Mouse (Mus musculus) kidney, embryonic 15.5 days (tissue): ENCODE measurements around the gene 4833427G06Rik. TPM values are rescaled to one million over a fixed set of nuclear protein-coding genes. Genes with fewer than 3 reads are reported as not detected.

Source experiments
- ATAC-seq: fragments of 200-750 bp; cut with Nextera tagmentation; replicated peaks from 2 replicates; pipeline ENCODE4 v1.8.0; 2017; ENCODE audit warnings: moderate TSS enrichment; ENCODE audit not compliant: low FRiP score
- H3K27ac ChIP-seq: fragments of 300-500 bp; sonication (generic); 2 replicates; pipeline ENCODE4 v1.5.1; 2015; ENCODE audit warnings: mild to moderate bottlenecking, inconsistent platforms
- H3K27me3 ChIP-seq: fragments of 300-500 bp; sonication (generic); 2 replicates; pipeline ENCODE4 v1.6.1; 2015; ENCODE audit warnings: inconsistent platforms
- H3K36me3 ChIP-seq: fragments of 300-500 bp; sonication (generic); 2 replicates; pipeline ENCODE4 v1.6.1; 2015; ENCODE audit warnings: inconsistent platforms
- H3K4me1 ChIP-seq: fragments of 300-500 bp; sonication (generic); 2 replicates; pipeline ENCODE4 v1.6.1; 2015; ENCODE audit warnings: inconsistent platforms
- H3K4me2 ChIP-seq: fragments of 300-500 bp; sonication (generic); 2 replicates; pipeline ENCODE4 v1.6.1; 2015; ENCODE audit warnings: moderate library complexity, mild to moderate bottlenecking, inconsistent platforms
- H3K4me3 ChIP-seq: fragments of 300-500 bp; sonication (generic); replicated peaks from 2 replicates; pipeline ENCODE4 v1.5.1; 2015; ENCODE audit warnings: mild to moderate bottlenecking, inconsistent platforms
- H3K9ac ChIP-seq: fragments of 300-500 bp; sonication (generic); 2 replicates; pipeline ENCODE4 v1.6.1; 2015; ENCODE audit warnings: mild to moderate bottlenecking, inconsistent platforms
- H3K9me3 ChIP-seq: fragments of 300-500 bp; sonication (generic); replicated peaks from 2 replicates; pipeline ENCODE4 v1.6.1; 2016; ENCODE audit warnings: inconsistent platforms
- WGBS: fragments of 180-500 bp; shearing (Covaris S2); methylation state at CpG from one replicate; pipeline ENCODE4 v1.1.7; 2015; ENCODE audit warnings: mixed read lengths; 5-methylcytosine and 5-hydroxymethylcytosine counted together
- polyA plus RNA-seq: library from polyadenylated mRNA; unstranded; fragments of >200 nt; fragmentation: Nextera tagmentation; extraction: Ambion mirVana; gene quantifications from 2 replicates; pipeline ENCODE4 v1.2.1, GENCODE M21; 2015

The 4833427G06Rik gene
- polyA plus RNA-seq, 1 experiment from 2014 or later = not detected

GRCm38 (mm10) chr9:51105751-51106150 is 3.9 kb upstream of the 4833427G06Rik start:
- H3K9ac ChIP-seq = no peak overlapping the region
- peaks cover 25% of the 10 kb centered on the region for H3K4me1 ChIP-seq
- H3K27me3 ChIP-seq = 0 out of 2 replicates have a peak, but pooled peaks cover 8% of the 10 kb centered on the region
- no peak overlapping the region for H3K4me2 ChIP-seq
- no peak overlapping the region for H3K4me3 ChIP-seq
- H3K9me3 ChIP-seq = no peaks in the 10 kb centered on the region
- ATAC-seq = no peak
- no peak overlapping the region for H3K27ac ChIP-seq
- H3K36me3 ChIP-seq = no peaks in the 10 kb centered on the region
- WGBS = 72% methylated on average over 2 of the region's 2 CpGs

GRCm38 (mm10) chr9:51103808-51104514 is 2.1 kb upstream of the 4833427G06Rik start:
- peaks cover 25% of the 10 kb centered on the region for H3K4me1 ChIP-seq
- 10% methylated on average over 30 of the region's 30 CpGs for WGBS
- H3K4me2 ChIP-seq = peak overlapping the region; percentile 100
- peak overlapping the region; percentile 55 for H3K9ac ChIP-seq
- H3K27ac ChIP-seq = peak overlapping the region; percentile 41; the same call in 1 of the 2 replicates
- peak overlapping the region; percentile 62 for H3K4me3 ChIP-seq
- peaks cover 14% of the 10 kb centered on the region; the same call in 1 of the 2 replicates for H3K27me3 ChIP-seq
- peak; percentile 86 for ATAC-seq
- H3K36me3 ChIP-seq = no peaks in the 10 kb centered on the region
- no peaks in the 10 kb centered on the region for H3K9me3 ChIP-seq

DNA sequence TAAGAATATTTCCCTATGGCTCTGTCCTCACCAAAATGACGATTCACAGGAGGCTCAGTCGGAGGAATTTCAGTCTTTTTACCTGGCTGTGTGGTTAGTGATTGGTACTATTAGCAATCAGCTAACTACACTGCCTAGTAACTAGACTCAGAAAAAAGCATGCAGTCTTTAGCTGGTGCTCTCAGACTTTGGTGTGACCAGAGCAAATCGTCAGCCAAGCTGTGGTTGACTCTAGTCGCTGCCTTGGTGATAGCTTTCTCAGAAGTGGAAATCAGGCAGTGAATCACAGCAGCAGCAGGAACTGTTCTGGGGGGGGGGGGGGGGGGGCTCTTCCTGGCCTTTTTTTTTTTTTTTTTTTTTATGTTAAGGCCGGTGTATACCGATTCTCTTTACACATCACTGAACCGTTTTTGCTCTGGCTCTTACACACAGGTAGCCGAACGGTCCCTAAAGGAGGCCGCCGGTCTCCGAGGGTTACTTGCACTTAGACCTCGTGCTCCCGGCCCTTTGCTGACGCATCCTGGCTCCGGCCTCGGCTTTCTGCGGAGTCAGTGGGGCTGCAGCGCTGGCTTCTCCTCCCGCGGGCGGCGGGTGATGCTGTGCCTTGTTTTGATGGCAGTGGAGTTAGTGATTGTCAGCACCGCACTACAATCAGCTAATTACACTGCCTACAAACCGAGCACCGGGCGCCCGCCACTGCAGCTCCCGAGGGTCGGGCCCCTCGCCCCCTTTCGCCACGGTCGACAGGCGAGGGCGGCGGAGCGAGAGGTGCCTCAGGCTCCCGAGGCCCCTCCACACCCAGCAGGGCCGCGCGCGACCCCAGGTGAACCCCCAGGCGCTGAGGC is 1.3 kb upstream of the 4833427G06Rik start:
- peaks cover 14% of the 10 kb centered on the region; the same call in 1 of the 2 replicates for H3K27me3 ChIP-seq
- peak overlapping the region; percentile 55 for H3K9ac ChIP-seq
- H3K4me2 ChIP-seq = peak overlapping the region; percentile 100
- H3K9me3 ChIP-seq = no peaks in the 10 kb centered on the region
- no peaks in the 10 kb centered on the region for H3K36me3 ChIP-seq
- peaks cover 25% of the 10 kb centered on the region for H3K4me1 ChIP-seq
- peak overlapping the region; percentile 41; the same call in 1 of the 2 replicates for H3K27ac ChIP-seq
- H3K4me3 ChIP-seq = peak overlapping the region; percentile 62
- WGBS = 2% methylated on average over 44 of the region's 44 CpGs
- ATAC-seq = peak; percentile 72

GRCm38 (mm10) chr9:51096306-51096705 is 5.6 kb downstream of the 4833427G06Rik start:
- H3K4me1 ChIP-seq = peaks cover under 1% of the 10 kb centered on the region; the same call in 1 of the 2 replicates
- WGBS = 48% methylated on average over 2 of the region's 2 CpGs
- H3K27ac ChIP-seq = no peak overlapping the region
- no peak for ATAC-seq
- H3K9me3 ChIP-seq = no peaks in the 10 kb centered on the region
- H3K4me3 ChIP-seq = no peak overlapping the region
- H3K36me3 ChIP-seq = no peaks in the 10 kb centered on the region
- H3K27me3 ChIP-seq = peaks cover 5% of the 10 kb centered on the region; the same call in 1 of the 2 replicates
- H3K9ac ChIP-seq = no peak overlapping the region
- H3K4me2 ChIP-seq = no peak overlapping the region

GRCm38 (mm10) chr9:51093697-51094096 is 8.2 kb downstream of the 4833427G06Rik start:
- H3K27ac ChIP-seq = no peak overlapping the region
- no peaks in the 10 kb centered on the region for H3K36me3 ChIP-seq
- no peak overlapping the region for H3K9ac ChIP-seq
- WGBS = 77% methylated on average over 5 of the region's 5 CpGs
- H3K9me3 ChIP-seq = no peaks in the 10 kb centered on the region
- no peaks in the 10 kb centered on the region for H3K27me3 ChIP-seq
- no peaks in the 10 kb centered on the region for H3K4me1 ChIP-seq
- no peak overlapping the region for H3K4me3 ChIP-seq
- H3K4me2 ChIP-seq = no peak overlapping the region
- ATAC-seq = no peak

DNA sequence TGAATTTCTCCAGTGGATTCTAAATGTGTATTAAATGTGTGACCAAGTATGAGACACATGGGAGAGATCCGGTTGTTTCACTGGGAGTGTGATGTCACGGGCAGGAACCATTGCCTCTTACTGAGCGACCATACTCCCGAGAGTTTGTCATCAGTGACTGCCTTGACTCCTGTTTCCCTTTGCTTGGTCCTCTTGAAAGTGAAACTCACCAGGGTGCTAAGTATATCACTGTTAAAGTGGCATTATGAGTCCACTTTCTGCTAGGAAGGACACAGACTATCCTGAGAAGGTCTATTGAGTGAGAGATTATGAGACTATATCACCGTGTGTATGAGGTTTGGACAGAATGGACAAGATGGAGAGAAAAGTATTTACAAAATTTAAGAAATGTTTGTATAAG is 20.3 kb downstream of the 4833427G06Rik start:
- Histone ChIP-seq H3K27me3 (no peaks in the 10 kb centered on the region), H3K27ac (no peak overlapping the region), H3K4me3 (no peak overlapping the region), H3K4me2 (no peak overlapping the region), H3K9ac (no peak overlapping the region), H3K9me3 (no peaks in the 10 kb centered on the region), H3K36me3 (no peaks in the 10 kb centered on the region), H3K4me1 (peaks cover 5% of the 10 kb centered on the region)
- WGBS = 82% methylated on average over 5 of the region's 5 CpGs
- ATAC-seq = no peak

- Histone ChIP-seq H3K9me3 (no peaks in the 10 kb centered on the region), H3K27ac (peak within 1 kb of the TSS; percentile 69), H3K4me3 (peak within 1 kb of the TSS; percentile 57), H3K4me1 (peaks cover 14% of the 10 kb centered on the region), H3K4me2 (peak within 1 kb of the TSS; percentile 88), H3K27me3 (no peaks in the 10 kb centered on the region), H3K9ac (peak within 1 kb of the TSS; percentile 50), H3K36me3 (no peaks in the 10 kb centered on the region)
- ATAC-seq = peak; percentile 98
- under 1% methylated on average over 14 of the region's 14 CpGs for WGBS
These were observed 24.9 kb downstream of the 4833427G06Rik start, which contains the start of gene Layn for GRCm38 (mm10) chr9:51076979-51077315. Gene Layn (minus strand): TSS chr9:51077094.

DNA sequence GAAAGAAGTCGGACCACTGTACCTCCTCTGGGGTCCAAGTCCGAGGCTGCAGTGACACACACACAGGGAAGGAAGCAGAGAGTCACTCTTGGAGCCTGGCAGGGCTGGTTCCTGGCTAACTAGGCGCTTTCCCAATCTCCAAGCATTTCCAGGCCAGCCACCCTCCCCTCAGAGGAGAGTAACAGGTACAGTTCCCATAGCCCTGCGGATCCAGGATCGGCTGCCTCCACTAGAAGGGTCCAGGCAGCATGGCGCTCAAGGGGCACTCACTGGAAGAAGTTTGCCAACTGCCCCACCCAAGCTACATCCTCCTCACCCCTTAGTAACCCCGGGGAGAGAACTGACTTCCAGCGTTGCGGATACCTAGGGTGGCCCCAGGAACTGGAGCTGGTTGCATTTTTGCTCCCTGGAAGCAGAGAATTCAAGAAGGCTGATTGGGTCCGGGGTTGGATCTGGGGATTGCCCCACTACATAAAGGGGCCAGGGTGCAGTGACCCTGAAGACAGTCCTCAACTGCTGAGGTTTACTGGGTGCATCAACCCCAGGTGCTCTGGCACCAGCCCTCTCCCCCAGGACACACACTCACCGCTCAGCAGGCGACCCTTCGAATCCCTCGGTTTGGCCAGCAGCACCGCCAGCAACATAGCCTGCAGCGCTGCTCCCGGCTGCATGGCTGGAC is 25.4 kb downstream of the 4833427G06Rik start:
- Histone ChIP-seq H3K27me3 (no peaks in the 10 kb centered on the region), H3K9me3 (no peaks in the 10 kb centered on the region), H3K4me1 (peaks cover 14% of the 10 kb centered on the region), H3K36me3 (no peaks in the 10 kb centered on the region), H3K27ac (peak overlapping the region; percentile 69; the same call in 1 of the 2 replicates), H3K4me2 (peak overlapping the region; percentile 88), H3K4me3 (peak overlapping the region; percentile 57), H3K9ac (peak overlapping the region; percentile 50)
- WGBS = under 1% methylated on average over 17 of the region's 17 CpGs
- ATAC-seq = peak; percentile 67

GRCm38 (mm10) chr9:51075780-51076179 is 26.1 kb downstream of the 4833427G06Rik start:
- H3K36me3 ChIP-seq = no peaks in the 10 kb centered on the region
- H3K27ac ChIP-seq = 0 out of 2 replicates have a peak overlapping the region, but pooled peaks have one; percentile 69
- peak overlapping the region; percentile 57 for H3K4me3 ChIP-seq
- peaks cover 14% of the 10 kb centered on the region for H3K4me1 ChIP-seq
- no peaks in the 10 kb centered on the region for H3K9me3 ChIP-seq
- 27% methylated on average over 3 of the region's 3 CpGs for WGBS
- 0 out of 2 replicates have a peak, but pooled peaks have one; percentile 34 for ATAC-seq
- H3K9ac ChIP-seq = no peak overlapping the region
- H3K4me2 ChIP-seq = peak overlapping the region; percentile 88
- no peaks in the 10 kb centered on the region for H3K27me3 ChIP-seq

GRCm38 (mm10) chr9:51070801-51071200 is 31.1 kb downstream of the 4833427G06Rik start:
- no peak for ATAC-seq
- H3K27ac ChIP-seq = no peak overlapping the region
- H3K4me1 ChIP-seq = peaks cover 5% of the 10 kb centered on the region
- 78% methylated on average over 4 of the region's 4 CpGs for WGBS
- H3K27me3 ChIP-seq = no peaks in the 10 kb centered on the region
- H3K36me3 ChIP-seq = no peaks in the 10 kb centered on the region
- no peak overlapping the region for H3K4me3 ChIP-seq
- H3K4me2 ChIP-seq = no peak overlapping the region
- no peaks in the 10 kb centered on the region for H3K9me3 ChIP-seq
- no peak overlapping the region for H3K9ac ChIP-seq

- Histone ChIP-seq H3K4me1 (no peaks in the 10 kb centered on the region), H3K27ac (no peak overlapping the region), H3K9me3 (no peaks in the 10 kb centered on the region), H3K4me2 (no peak overlapping the region), H3K4me3 (no peak overlapping the region), H3K27me3 (no peaks in the 10 kb centered on the region), H3K9ac (no peak overlapping the region), H3K36me3 (no peaks in the 10 kb centered on the region)
- no peak for ATAC-seq
- WGBS = 40% methylated on average over 3 of the region's 3 CpGs
These were observed 33.7 kb downstream of the 4833427G06Rik start for GRCm38 (mm10) chr9:51068202-51068601.
